Mouse (Mus musculus): ENCODE measurements around the gene Golm1.

The Golm1 gene

GRCm38 (mm10) chr13:59585648-59586005 is 90.0 kb downstream of the Golm1 start:
- DNase-seq = peak in 1 of 2 experiments; percentile 61

- peak; percentile 100 for DNase-seq
These were observed 90.5 kb downstream of the Golm1 start, which contains the start of the genes Agtpbp1 and Naa35 for GRCm38 (mm10) chr13:59584947-59585647. Agtpbp1 (minus strand) TSS chr13:59585227. Naa35 (plus strand) TSS chr13:59585259.

All from cerebellum, postnatal 14 days (tissue).